Mouse (Mus musculus) CH12.LX (cell line): ENCODE measurements around the gene Slc7a15. TPM values are rescaled to one million over a fixed set of nuclear protein-coding genes. Genes with fewer than 3 reads are reported as not detected.

Source experiments
- DNase-seq: peaks from one replicate; pipeline ENCODE4 v3.0.0-alpha.2; 2013; ENCODE audit errors: extremely low read depth
- H3K27ac ChIP-seq: 2 replicates; pipeline ENCODE4 v1.5.1; 2012; ENCODE audit warnings: low read depth, mild to moderate bottlenecking, control low read depth, moderate library complexity; ENCODE audit not compliant: insufficient read depth
- H3K27me3 ChIP-seq: replicated peaks from 2 replicates; pipeline ENCODE3; 2012; ENCODE audit warnings: inconsistent platforms
- H3K36me3 ChIP-seq, 2 experiments: replicated peaks in 1 of 2; 2 replicates each; pipeline versions ENCODE3 to v1.6.1; 2012; ENCODE audit warnings: inconsistent platforms in 1 of 2, low read length in 1 of 2, mild to moderate bottlenecking in 1 of 2, mixed read lengths in 1 of 2, moderate library complexity in 1 of 2; ENCODE audit not compliant: control insufficient read depth in 1 of 2, insufficient read depth in 1 of 2
- H3K4me1 ChIP-seq, 2 experiments: 2 replicates each; pipeline ENCODE4 v1.6.1; 2012; ENCODE audit warnings: inconsistent platforms in 1 of 2, moderate library complexity in 1 of 2; ENCODE audit not compliant: insufficient read depth in 2 of 2, control insufficient read depth in 1 of 2
- H3K4me2 ChIP-seq: 2 replicates; pipeline ENCODE4 v1.6.1; 2012; ENCODE audit warnings: low read depth, mild to moderate bottlenecking, control low read depth; ENCODE audit not compliant: poor library complexity, insufficient read depth, severe bottlenecking
- H3K4me3 ChIP-seq, 3 experiments: fragments of 150-350 bp in 1 of 3; sonication (generic) in 1 of 3; replicated peaks in 1 of 3; 2 replicates each; pipeline versions ENCODE3 to v1.5.1; 2011 to 2012; ENCODE audit warnings: low read depth in 2 of 3, low read length in 2 of 3, mild to moderate bottlenecking in 2 of 3, moderate library complexity in 2 of 3, control low read depth in 1 of 3, improper control_type of control experiment in 1 of 3, inconsistent platforms in 1 of 3, mixed read lengths in 1 of 3; ENCODE audit not compliant: poor library complexity in 1 of 3
- H3K79me2 ChIP-seq: replicated peaks from 2 replicates; pipeline ENCODE4 v1.6.1; 2012; ENCODE audit warnings: mild to moderate bottlenecking, moderate library complexity; ENCODE audit not compliant: control insufficient read depth, poor library complexity, insufficient read depth, severe bottlenecking; ENCODE audit errors: extremely low read depth
- H3K9ac ChIP-seq: 2 replicates; pipeline ENCODE4 v1.6.1; 2012; ENCODE audit warnings: low read depth, mild to moderate bottlenecking, control low read depth, moderate library complexity; ENCODE audit not compliant: insufficient read depth
- H3K9me3 ChIP-seq: replicated peaks from 2 replicates; pipeline ENCODE3; 2012; ENCODE audit warnings: low read length, inconsistent platforms, mixed read lengths
- BHLHE40 ChIP-seq: IDR thresholded peaks from 2 replicates; pipeline ENCODE4 v1.6.1; 2011; ENCODE audit warnings: mild to moderate bottlenecking, low read depth, low read length, improper control_type of control experiment
- CHD2 ChIP-seq: IDR thresholded peaks from 2 replicates; pipeline ENCODE4 v1.6.1; 2011; ENCODE audit warnings: low read length, improper control_type of control experiment
- ELF1 ChIP-seq: IDR thresholded peaks from 2 replicates; pipeline ENCODE4 v1.6.1; 2014; ENCODE audit warnings: low read depth, mild to moderate bottlenecking, inconsistent platforms, low read length, improper control_type of control experiment
- EP300 ChIP-seq: IDR thresholded peaks from 2 replicates; pipeline ENCODE4 v1.6.1; 2011; ENCODE audit warnings: low read length, improper control_type of control experiment
- ETS1 ChIP-seq: conservative IDR thresholded peaks from 2 replicates; pipeline ENCODE4 v1.6.1; 2012; ENCODE audit warnings: low read depth, mild to moderate bottlenecking, inconsistent platforms, low read length, improper control_type of control experiment, moderate library complexity
- GABPA ChIP-seq: IDR thresholded peaks from 2 replicates; pipeline ENCODE4 v1.6.1; 2012; ENCODE audit warnings: low read depth, low read length, improper control_type of control experiment, inconsistent platforms; ENCODE audit not compliant: insufficient replicate concordance
- MAX ChIP-seq: IDR thresholded peaks from 2 replicates; pipeline ENCODE4 v1.6.1; 2011; ENCODE audit warnings: low read length, improper control_type of control experiment
- MYC ChIP-seq: IDR thresholded peaks from 2 replicates; pipeline ENCODE4 v1.6.1; 2011; ENCODE audit warnings: low read depth, mild to moderate bottlenecking, improper control_type of control experiment, low read length
- POLR2A ChIP-seq: IDR thresholded peaks from 2 replicates; pipeline ENCODE4 v1.6.1; 2011; ENCODE audit warnings: low read depth, mild to moderate bottlenecking, improper control_type of control experiment, low read length
- SIN3A ChIP-seq: IDR thresholded peaks from 2 replicates; pipeline ENCODE4 v1.6.1; 2012; ENCODE audit warnings: low read length, improper control_type of control experiment, inconsistent platforms
- ZKSCAN1 ChIP-seq: IDR thresholded peaks from 2 replicates; pipeline ENCODE4 v1.6.1; 2012; ENCODE audit warnings: low read depth, inconsistent platforms, low read length, improper control_type of control experiment, borderline replicate concordance
- dilution Hi-C: fragments of 300-500 bp; cut with MboI; formaldehyde crosslinking; loops from 2 replicates; pipeline ENCODE4 v1.14.3; 2020; ENCODE audit warnings: low sequenced_read_pairs; ENCODE audit not compliant: extremely low pct_unique_long_range_greater_than_20kb, extremely low pct_ligation_motif_present
- in situ Hi-C: fragments of 300-500 bp; cut with MboI; formaldehyde crosslinking; loops from 3 replicates; pipeline ENCODE4 v1.14.3; 2019; ENCODE audit warnings: low sequenced_read_pairs, low pct_ligation_motif_present, low pct_unique_long_range_greater_than_20kb, mixed read lengths
- polyA plus RNA-seq: library from polyadenylated mRNA; unstranded; fragments of >175 nt; gene quantifications from 2 replicates; pipeline ENCODE4 v1.2.1, GENCODE M21; 2012; ENCODE audit warnings: low read depth; ENCODE audit not compliant: insufficient read length
- total RNA-seq, 2 experiments: library from RNA; depleted of rRNA; stranded (reverse); fragments of 300-350 nt in 1 of 2; fragments of >200 nt in 1 of 2; gene quantifications; 2 replicates each; pipeline ENCODE4 v1.2.3; 2012 to 2014

Slc7a15 gene
- total and polyA plus RNA-seq, 3 experiments = not detected

GRCm38 (mm10) chr12:8535596-8535995, 63.3 kb downstream of the Slc7a15 start:
- Histone ChIP-seq H3K27me3 (no peaks in the 10 kb centered on the region), H3K36me3 (no peaks in the 10 kb centered on the region), H3K79me2 (no peaks in the 10 kb centered on the region), H3K4me1 (peaks cover 5 to 9% of the 10 kb centered on the region in 2 experiments; a peak in 3 of 4 replicates), H3K4me2 (no peak overlapping the region), H3K9me3 (no peaks in the 10 kb centered on the region), H3K4me3 (no peak overlapping the region), H3K9ac (no peak overlapping the region), H3K27ac (no peak overlapping the region)
- in situ Hi-C loops (loop anchor here (25.0 kb wide), 2 partner anchors 473 to 477 kb away; no protein-coding TSS in a partner anchor), dilution Hi-C loops (no loop called here)
- DNase-seq = no peak
- TF ChIP-seq BHLHE40 (no peak), ZKSCAN1 (no peak), GABPA (no peak), POLR2A (no peak)

GRCm38 (mm10) chr12:8534915-8535314, 64.0 kb downstream of the Slc7a15 start:
- Histone ChIP-seq H3K27ac (no peak overlapping the region), H3K4me2 (no peak overlapping the region), H3K36me3 (no peaks in the 10 kb centered on the region), H3K4me1 (peaks cover 5 to 9% of the 10 kb centered on the region in 2 experiments; a peak in 3 of 4 replicates), H3K79me2 (no peaks in the 10 kb centered on the region), H3K27me3 (no peaks in the 10 kb centered on the region), H3K9ac (no peak overlapping the region), H3K9me3 (no peaks in the 10 kb centered on the region), H3K4me3 (no peak overlapping the region)
- in situ Hi-C loops (loop anchor here (25.0 kb wide), 2 partner anchors 473 to 477 kb away; no protein-coding TSS in a partner anchor), dilution Hi-C loops (no loop called here)
- TF ChIP-seq GABPA = no peak
- DNase-seq = no peak

- dilution Hi-C loops = no loop called here
These were observed 71.1 kb downstream of the Slc7a15 start for GRCm38 (mm10) chr12:8527770-8528169.

More at GRCm38 (mm10) chr12:8527770-8528169, 71.1 kb downstream of the Slc7a15 start:
- H3K9me3 ChIP-seq = no peaks in the 10 kb centered on the region
- no peaks in the 10 kb centered on the region for H3K27me3 ChIP-seq
- in situ Hi-C loops = loop anchor here (25.0 kb wide), 2 partner anchors 465 to 485 kb away; no protein-coding TSS in a partner anchor
- DNase-seq = no peak
- no peak overlapping the region for H3K9ac ChIP-seq
- no peaks in the 10 kb centered on the region for H3K36me3 ChIP-seq
- no peak overlapping the region for H3K4me2 ChIP-seq
- peaks cover 0 to 24% of the 10 kb centered on the region in 2 experiments; a peak in 2 of 4 replicates for H3K4me1 ChIP-seq
- H3K4me3 ChIP-seq = no peak overlapping the region
- peak; percentile 81 for TF ChIP-seq ETS1
- TF ChIP-seq SIN3A = peak; percentile 36; the same call in 1 of the 2 replicates
- TF ChIP-seq ELF1 = no peak
- peak; percentile 27; the same call in 1 of the 2 replicates for TF ChIP-seq EP300
- TF ChIP-seq BHLHE40 = peak; percentile 87
- TF ChIP-seq MAX = peak; percentile 78
- TF ChIP-seq ZKSCAN1 = no peak
- TF ChIP-seq CHD2 = no peak
- peak; percentile 62; the same call in 1 of the 2 replicates for TF ChIP-seq MYC
- no peak overlapping the region for H3K27ac ChIP-seq
- H3K79me2 ChIP-seq = no peaks in the 10 kb centered on the region
